Mouse (Mus musculus): ENCODE measurements around the gene Max.

DNA sequence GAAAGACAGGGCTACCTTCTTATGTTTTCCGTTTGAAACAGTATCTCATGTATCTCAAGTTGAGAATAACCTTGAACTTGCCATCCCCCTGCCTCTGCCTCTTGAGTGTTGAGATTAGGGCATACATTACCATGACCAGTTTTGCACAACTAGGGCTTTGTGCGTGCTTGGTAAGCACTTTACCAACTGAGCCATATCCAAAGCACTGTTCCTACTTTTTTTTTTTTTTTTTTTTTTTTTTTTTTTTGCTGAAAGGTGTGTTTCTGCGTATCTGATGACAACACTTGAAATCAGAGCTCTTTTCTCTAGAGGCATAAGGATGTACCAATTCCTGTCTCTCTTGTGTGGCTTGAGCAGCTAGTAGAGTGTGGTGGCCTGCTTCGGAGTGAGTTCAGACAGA lies 65.4 kb downstream of the Max start:
- no peak for TF ChIP-seq CTCF (IDR thresholded peaks at IDR 0.05 in 2 of 3, conservative IDR thresholded peaks at IDR 0.05 in 1 of 3; ENCODE audit: control insufficient read depth in 1 of 3, insufficient read depth in 1 of 3, low read depth in 2 of 3, low read length in 3 of 3, poor library complexity in 1 of 3, severe bottlenecking in 1 of 3)
- TF ChIP-seq NELFE (IDR thresholded peaks at IDR 0.05; ENCODE audit: low read depth, low read length), result no peak
- TF ChIP-seq GATA1 (IDR thresholded peaks at IDR 0.05; ENCODE audit: low read depth, low read length), result no peak
- no peak for TF ChIP-seq EP300 (IDR thresholded peaks at IDR 0.05; ENCODE audit: low read depth in 1 of 2, low read length in 2 of 2)
- TF ChIP-seq CHD2 (IDR thresholded peaks at IDR 0.05; ENCODE audit: low read length), result no peak
- no peak for TF ChIP-seq POLR2AphosphoS5 (IDR thresholded peaks at IDR 0.05; ENCODE audit: borderline replicate concordance, low read depth, low read length)

Measured in MEL (cell line).